Mouse (Mus musculus) ES-Bruce4 (cell line): ENCODE measurements around the gene Mrps34. TPM values are rescaled to one million over a fixed set of nuclear protein-coding genes. Genes with fewer than 3 reads are reported as not detected.

Experiments used
- H3K27ac ChIP-seq: 2 replicates; pipeline ENCODE4 v1.5.1; 2012; ENCODE audit warnings: low read length, inconsistent platforms; ENCODE audit not compliant: insufficient read depth
- H3K27me3 ChIP-seq: 2 replicates; pipeline ENCODE4 v1.6.1; 2012; ENCODE audit warnings: mild to moderate bottlenecking, low read length, inconsistent platforms; ENCODE audit not compliant: control insufficient read depth, poor library complexity, insufficient read depth, severe bottlenecking
- H3K36me3 ChIP-seq: 2 replicates; pipeline ENCODE4 v1.6.1; 2012; ENCODE audit warnings: inconsistent platforms, mild to moderate bottlenecking, low read length, moderate library complexity; ENCODE audit not compliant: control insufficient read depth, poor library complexity, insufficient read depth, severe bottlenecking
- H3K4me1 ChIP-seq: one replicate; pipeline ENCODE4 v1.8.1; 2011; ENCODE audit warnings: low read length; ENCODE audit not compliant: control insufficient read depth, insufficient read depth
- H3K4me3 ChIP-seq: 2 replicates; pipeline ENCODE4 v1.5.1; 2011; ENCODE audit warnings: low read depth, mild to moderate bottlenecking, low read length
- H3K9ac ChIP-seq: 2 replicates; pipeline ENCODE4 v1.6.1; 2012; ENCODE audit warnings: low read depth, mild to moderate bottlenecking, inconsistent platforms; ENCODE audit not compliant: poor library complexity, severe bottlenecking
- H3K9me3 ChIP-seq: replicated peaks from 2 replicates; pipeline ENCODE4 v1.6.1; 2012; ENCODE audit warnings: mild to moderate bottlenecking, low read length, inconsistent platforms; ENCODE audit not compliant: control insufficient read depth, poor library complexity, insufficient read depth, severe bottlenecking
- CTCF ChIP-seq: IDR thresholded peaks from one replicate; pipeline ENCODE4 v1.8.1; 2011; ENCODE audit warnings: low read depth, low read length
- EP300 ChIP-seq: IDR thresholded peaks from 2 replicates; pipeline ENCODE4 v1.6.1; 2011; ENCODE audit warnings: low read depth, low read length; ENCODE audit not compliant: insufficient read depth
- POLR2A ChIP-seq: IDR thresholded peaks from one replicate; pipeline ENCODE4 v1.8.1; 2011; ENCODE audit warnings: low read length; ENCODE audit not compliant: insufficient read depth
- polyA plus RNA-seq: library from polyadenylated mRNA; stranded (reverse); fragments of >200 nt; gene quantifications from 2 replicates; pipeline ENCODE4 v1.2.4, GENCODE M21; 2011; ENCODE audit warnings: low read depth; ENCODE audit not compliant: missing spikeins, insufficient read depth, insufficient read length

Mrps34 gene
- polyA plus RNA-seq, 1 experiment, result 29.9 TPM

DNA sequence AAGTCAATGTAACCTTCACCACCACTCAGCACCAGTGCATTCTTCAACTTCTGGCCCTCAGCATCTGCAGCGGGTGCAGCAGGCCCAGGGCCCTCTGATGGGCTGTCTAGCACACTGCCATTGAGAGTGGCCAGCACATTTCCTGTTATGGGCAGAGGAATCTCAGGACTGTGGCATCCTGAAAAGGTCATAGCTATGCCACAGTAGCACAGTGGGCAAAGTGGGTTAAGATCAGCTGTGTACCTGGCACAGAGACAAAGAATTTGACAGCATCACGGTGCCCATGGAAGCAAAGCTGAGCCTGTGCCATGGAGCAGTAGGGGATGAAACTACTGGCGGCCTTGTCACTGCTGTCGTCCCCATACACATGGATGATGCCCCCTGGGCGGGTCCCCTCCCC is 4.2 kb downstream of the Mrps34 start:
- peaks cover 8% of the 10 kb centered on the region; the same call in 1 of the 2 replicates for H3K36me3 ChIP-seq
- TF ChIP-seq EP300 (no peak), CTCF (no peak), POLR2A (no peak)
- no peaks in the 10 kb centered on the region for H3K27me3 ChIP-seq
- H3K4me1 ChIP-seq, result no peaks in the 10 kb centered on the region
- no peak overlapping the region for H3K4me3 ChIP-seq
- H3K9me3 ChIP-seq, result no peaks in the 10 kb centered on the region
- H3K9ac ChIP-seq, result no peak overlapping the region
- H3K27ac ChIP-seq, result no peak overlapping the region

DNA sequence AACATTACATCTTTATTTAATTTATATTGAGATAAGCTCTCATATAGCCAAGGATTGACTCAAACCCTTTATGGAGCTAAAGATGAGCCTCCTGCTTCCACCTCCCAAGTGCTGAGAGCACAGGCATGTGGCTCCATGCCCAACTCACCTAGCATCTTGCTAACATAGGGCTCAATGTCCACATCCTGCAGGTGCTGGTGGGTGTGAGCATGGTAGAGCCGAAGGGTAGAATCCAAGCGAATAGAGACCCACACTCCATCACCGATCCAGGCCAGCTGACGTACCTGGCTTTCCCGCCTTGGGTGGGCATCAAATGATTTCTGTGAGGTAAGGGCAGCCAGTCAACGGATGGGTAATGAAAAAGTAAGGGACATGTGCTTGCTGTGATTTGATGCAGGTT is 5.1 kb downstream of the Mrps34 start:
- TF ChIP-seq EP300, result no peak
- no peak for TF ChIP-seq CTCF
- TF ChIP-seq POLR2A, result no peak
- H3K27ac ChIP-seq, result no peak overlapping the region
- no peaks in the 10 kb centered on the region for H3K27me3 ChIP-seq
- no peaks in the 10 kb centered on the region for H3K9me3 ChIP-seq
- no peak overlapping the region for H3K4me3 ChIP-seq
- peaks cover 12% of the 10 kb centered on the region for H3K36me3 ChIP-seq
- H3K4me1 ChIP-seq, result no peaks in the 10 kb centered on the region
- H3K9ac ChIP-seq, result no peak overlapping the region

DNA sequence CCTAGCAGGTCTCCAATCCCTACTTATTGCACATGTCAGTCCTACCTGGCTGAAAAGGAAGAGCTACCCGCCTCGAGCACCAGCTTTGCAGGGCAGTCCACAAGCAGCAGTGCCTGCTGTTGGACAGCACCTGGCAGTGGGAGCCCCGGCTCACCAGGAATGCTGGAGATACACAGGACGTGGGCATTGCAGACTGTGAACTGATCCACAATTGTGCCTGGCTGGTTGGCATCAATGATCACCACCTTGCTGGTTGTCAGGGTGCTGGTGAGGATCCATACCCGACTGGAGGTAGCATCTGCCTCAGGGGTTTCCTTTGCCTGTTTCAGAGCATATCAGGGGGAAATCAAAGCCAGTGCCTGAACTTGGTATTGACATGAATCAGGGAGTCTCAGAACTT is 7.2 kb downstream of the Mrps34 start:
- H3K4me1 ChIP-seq, result no peaks in the 10 kb centered on the region
- no peak overlapping the region for H3K9ac ChIP-seq
- no peaks in the 10 kb centered on the region for H3K9me3 ChIP-seq
- H3K36me3 ChIP-seq, result peaks cover 12% of the 10 kb centered on the region
- no peak overlapping the region for H3K27ac ChIP-seq
- H3K27me3 ChIP-seq, result no peaks in the 10 kb centered on the region
- no peak overlapping the region for H3K4me3 ChIP-seq
- TF ChIP-seq POLR2A (no peak), CTCF (no peak), EP300 (no peak)

DNA sequence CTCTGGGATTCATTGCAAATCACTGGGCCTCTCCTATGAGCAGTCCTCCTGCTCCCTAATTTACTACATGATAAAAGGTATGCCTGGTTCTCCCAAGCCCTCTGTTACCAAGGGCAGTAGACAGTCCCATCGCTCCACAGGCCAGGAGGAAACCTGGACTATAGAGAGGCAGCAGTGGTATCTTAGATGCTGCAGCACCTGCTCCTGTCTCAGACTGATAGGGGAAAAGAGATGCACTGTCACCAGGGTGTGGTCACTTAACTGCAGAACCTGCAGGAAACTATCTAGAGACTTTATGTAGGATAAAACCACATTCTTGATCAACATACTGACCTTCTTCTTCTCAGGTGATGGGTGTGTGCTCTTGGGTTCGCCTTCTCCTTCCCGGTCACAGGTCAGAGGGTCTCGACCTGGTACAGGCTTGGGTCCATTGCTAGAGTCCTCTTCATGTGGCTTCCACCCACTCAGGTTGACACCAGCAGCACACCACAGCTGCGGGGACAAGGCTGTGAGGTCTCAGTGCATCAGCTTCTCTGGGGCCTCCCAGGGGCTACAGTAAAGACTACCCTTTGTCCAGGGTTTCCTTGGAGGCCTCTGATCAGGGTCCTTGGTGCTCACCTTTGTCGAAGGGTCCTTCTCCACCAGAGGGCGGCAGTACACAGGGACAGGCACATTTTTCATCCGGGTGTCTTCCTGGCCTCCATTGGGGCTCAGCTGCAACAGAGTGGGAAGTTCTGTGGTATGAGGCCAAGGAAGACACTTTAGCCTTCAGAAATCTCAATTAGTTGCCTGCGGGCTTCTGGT is 8.0 kb downstream of the Mrps34 start:
- no peak for TF ChIP-seq POLR2A
- TF ChIP-seq CTCF, result peak; percentile 66
- no peak for TF ChIP-seq EP300

DNA sequence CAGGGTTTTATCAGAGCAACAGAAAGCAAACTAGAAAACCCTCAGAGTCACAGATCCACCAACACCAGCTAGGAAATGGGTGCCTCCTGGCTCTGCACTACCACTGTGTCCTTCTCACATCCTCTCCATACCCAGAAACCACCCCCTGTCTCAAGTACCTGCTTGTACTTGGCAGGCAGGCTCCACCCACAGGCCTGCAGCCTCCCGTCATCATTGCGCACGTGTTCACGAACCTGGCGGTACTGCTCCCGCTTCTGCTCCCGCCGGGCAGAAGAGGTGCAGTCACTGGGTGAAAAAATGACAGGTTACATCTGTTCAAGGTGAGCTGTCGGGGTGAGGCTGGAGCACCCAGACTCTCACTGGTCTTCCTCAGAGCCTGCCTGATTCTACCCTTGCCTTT is 8.9 kb downstream of the Mrps34 start:
- TF ChIP-seq EP300, result no peak
- no peak for TF ChIP-seq POLR2A
- Histone ChIP-seq H3K9me3 (no peaks in the 10 kb centered on the region), H3K36me3 (peaks cover 13% of the 10 kb centered on the region), H3K27me3 (no peaks in the 10 kb centered on the region), H3K4me3 (no peak overlapping the region), H3K4me1 (no peaks in the 10 kb centered on the region), H3K27ac (no peak overlapping the region), H3K9ac (no peak overlapping the region)

More for the DNA sequence above, 8.0 kb downstream of the Mrps34 start:
- Histone ChIP-seq H3K4me3 (no peak overlapping the region), H3K27ac (no peak overlapping the region), H3K4me1 (no peaks in the 10 kb centered on the region), H3K36me3 (peaks cover 12% of the 10 kb centered on the region), H3K9me3 (no peaks in the 10 kb centered on the region), H3K9ac (no peak overlapping the region), H3K27me3 (no peaks in the 10 kb centered on the region)

DNA sequence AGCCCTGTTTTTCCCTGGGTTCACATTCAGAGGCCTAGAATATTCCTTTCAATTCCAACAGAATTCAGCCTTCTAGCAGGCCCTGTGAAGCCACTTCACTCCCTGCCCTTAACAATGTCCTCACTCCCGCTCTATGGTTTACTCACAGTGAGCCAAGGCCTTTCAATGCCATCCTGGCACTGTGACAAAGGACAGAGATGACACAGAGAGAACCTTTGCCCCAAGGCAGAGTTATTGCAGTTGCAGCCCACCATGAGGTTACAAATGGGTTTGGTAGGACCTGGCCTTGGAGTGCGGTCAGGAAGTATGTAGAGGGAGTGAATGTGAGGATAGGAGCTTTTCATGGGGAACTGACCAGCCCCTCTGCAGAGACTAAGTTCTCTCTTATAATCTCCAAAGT is 12.7 kb downstream of the Mrps34 start:
- Histone ChIP-seq H3K36me3 (peaks cover 17% of the 10 kb centered on the region), H3K9ac (no peak overlapping the region)
- TF ChIP-seq POLR2A (no peak), EP300 (no peak), CTCF (no peak)

More for the DNA sequence above, 12.7 kb downstream of the Mrps34 start:
- H3K4me1 ChIP-seq, result no peaks in the 10 kb centered on the region
- no peak overlapping the region for H3K27ac ChIP-seq
- no peak overlapping the region for H3K4me3 ChIP-seq
- H3K27me3 ChIP-seq, result no peaks in the 10 kb centered on the region
- no peaks in the 10 kb centered on the region for H3K9me3 ChIP-seq
